Mouse (Mus musculus) heart, postnatal 4 days (tissue): ENCODE data around the gene Hgd. TPM values are rescaled to one million over a fixed set of nuclear protein-coding genes. Genes with fewer than 3 reads are reported as not detected.
A peak's percentile ranks its signal among the peaks of the same experiment; 100 is the strongest.

Experiments
- DNase-seq: peaks from one replicate; pipeline ENCODE4 v3.0.0; 2021
- total RNA-seq, 2 experiments: library from RNA; stranded (reverse); gene quantifications; 2 replicates each; pipeline ENCODE4 v1.2.3; 2021

Hgd gene
- total RNA-seq: under 1 TPM in 1 of 2 experiments, not detected in 1; 0.74 TPM

- DNase-seq: no peak
Measured at GRCm38 (mm10) chr16:37579994-37580393, at the start of gene Hgd. Gene Hgd (plus strand): TSS chr16:37580153.

- DNase-seq: no peak
Measured at GRCm38 (mm10) chr16:37530170-37530569, 49.8 kb upstream of the Hgd start.

- no peak for DNase-seq
Measured at GRCm38 (mm10) chr16:37532046-37532445, 47.9 kb upstream of the Hgd start.

- DNase-seq: no peak
Measured at GRCm38 (mm10) chr16:37533369-37534068, 46.4 kb upstream of the Hgd start.

- no peak for DNase-seq
Measured at GRCm38 (mm10) chr16:37539240-37539610, 40.7 kb upstream of the Hgd start.

GRCm38 (mm10) chr16:37539611-37540580 is 40.1 kb upstream of the Hgd start, which contains the start of the genes Gtf2e1 and Rabl3:
Gene Gtf2e1 (minus strand): TSS chr16:37539789.
Gene Rabl3 (plus strand): TSS chr16:37539885.
- DNase-seq: peak; percentile 97

- no peak for DNase-seq
Measured at GRCm38 (mm10) chr16:37540776-37541175, 39.2 kb upstream of the Hgd start.

- DNase-seq: no peak
Measured at GRCm38 (mm10) chr16:37546312-37546711, 33.6 kb upstream of the Hgd start.

GRCm38 (mm10) chr16:37550266-37550665 is 29.7 kb upstream of the Hgd start:
- no peak for DNase-seq

GRCm38 (mm10) chr16:37550981-37551380 is 29.0 kb upstream of the Hgd start:
- no peak for DNase-seq

GRCm38 (mm10) chr16:37552824-37553223 is 27.1 kb upstream of the Hgd start:
- DNase-seq: no peak

GRCm38 (mm10) chr16:37562414-37562813 is 17.5 kb upstream of the Hgd start:
- no peak for DNase-seq

- no peak for DNase-seq
Measured at GRCm38 (mm10) chr16:37562961-37563360, 17.0 kb upstream of the Hgd start.

GRCm38 (mm10) chr16:37565117-37565516 is 14.8 kb upstream of the Hgd start:
- DNase-seq: no peak

- DNase-seq: no peak
Measured at GRCm38 (mm10) chr16:37566107-37566506, 13.8 kb upstream of the Hgd start.

- DNase-seq: no peak
Measured at GRCm38 (mm10) chr16:37567113-37568050, 12.6 kb upstream of the Hgd start.

- no peak for DNase-seq
Measured at GRCm38 (mm10) chr16:37571554-37571953, 8.4 kb upstream of the Hgd start.

- DNase-seq: no peak
Measured at GRCm38 (mm10) chr16:37572117-37572754, 7.7 kb upstream of the Hgd start.

GRCm38 (mm10) chr16:37573061-37573460 is 6.9 kb upstream of the Hgd start:
- no peak for DNase-seq

GRCm38 (mm10) chr16:37575325-37575724 is 4.6 kb upstream of the Hgd start:
- DNase-seq: no peak

- DNase-seq: no peak
Measured at GRCm38 (mm10) chr16:37579591-37579990, 362 bp upstream of the Hgd start.

- no peak for DNase-seq
Measured at GRCm38 (mm10) chr16:37580651-37581050, 698 bp downstream of the Hgd start.
